Mouse (Mus musculus) spleen, postnatal 36 days (tissue): ENCODE measurements around the gene Haspin.

Experiments
- DNase-seq, 2 experiments: peaks; one replicate each; pipeline ENCODE4 v3.0.0; 2022; ENCODE audit warnings: low spot score in 2 of 2, mixed read lengths in 1 of 2

The Haspin gene

GRCm38 (mm10) chr11:73137591-73138501 lies at the start of gene Haspin:
Gene Haspin, minus strand, starts transcription at chr11:73138294.
- peak; percentile 87 to 90 for DNase-seq

DNA sequence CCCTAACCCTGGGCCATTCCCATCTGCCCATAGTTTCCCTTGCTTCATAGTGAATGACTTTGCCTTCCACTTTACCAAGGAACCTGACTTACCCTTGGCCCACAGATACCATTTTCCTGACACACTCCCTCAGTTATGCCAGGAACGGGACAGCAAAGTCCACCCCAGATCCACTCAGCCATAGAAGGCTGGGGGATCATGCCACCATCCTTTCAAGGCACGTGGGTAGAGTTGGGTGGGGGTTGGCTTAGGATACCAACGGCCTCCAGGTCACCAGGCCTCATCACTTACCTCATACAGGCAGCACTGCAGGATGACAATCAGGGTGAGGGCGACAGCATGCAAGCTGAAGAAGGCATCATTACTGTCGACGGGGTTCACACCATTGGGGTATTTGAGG lies 49.1 kb upstream of the Haspin start:
- no peak for DNase-seq

DNA sequence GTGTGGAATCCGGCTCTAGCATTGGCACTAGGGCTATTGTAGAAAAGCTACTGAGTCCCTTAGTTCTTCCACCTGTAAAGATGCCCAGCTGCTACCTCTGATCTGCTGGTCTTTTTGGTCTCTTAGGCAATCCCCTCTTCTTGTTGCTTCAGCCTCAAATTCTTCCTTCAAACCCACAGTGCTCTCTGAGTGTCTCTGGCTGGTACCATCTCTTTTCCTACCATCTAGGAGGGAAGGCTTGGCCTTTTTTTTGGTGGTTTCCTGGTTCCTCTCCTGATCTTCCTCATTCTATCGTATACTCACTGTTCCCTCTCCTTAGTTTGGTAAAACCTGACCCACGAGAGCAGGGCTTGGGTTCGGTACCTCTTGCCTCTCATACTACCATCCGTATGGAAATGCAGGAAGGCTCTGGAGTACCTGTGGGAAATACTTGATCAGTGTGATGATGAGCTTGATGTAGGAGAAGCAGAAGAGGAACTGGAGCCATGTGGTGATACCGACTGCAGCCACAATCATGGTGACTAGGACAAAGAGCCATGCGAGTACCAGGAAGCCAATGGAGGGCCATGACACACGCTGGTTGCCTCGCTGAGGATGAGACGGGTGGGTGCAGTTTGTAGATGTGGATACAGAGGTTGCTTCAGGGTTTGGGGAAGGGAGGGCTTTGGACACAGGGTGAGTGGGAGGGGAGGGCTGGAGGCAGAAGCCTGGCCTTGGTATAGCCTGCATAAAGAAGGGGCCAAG lies 48.0 kb upstream of the Haspin start:
- no peak for DNase-seq

- no peak for DNase-seq
Measured at GRCm38 (mm10) chr11:73177895-73178294, 39.8 kb upstream of the Haspin start.

DNA sequence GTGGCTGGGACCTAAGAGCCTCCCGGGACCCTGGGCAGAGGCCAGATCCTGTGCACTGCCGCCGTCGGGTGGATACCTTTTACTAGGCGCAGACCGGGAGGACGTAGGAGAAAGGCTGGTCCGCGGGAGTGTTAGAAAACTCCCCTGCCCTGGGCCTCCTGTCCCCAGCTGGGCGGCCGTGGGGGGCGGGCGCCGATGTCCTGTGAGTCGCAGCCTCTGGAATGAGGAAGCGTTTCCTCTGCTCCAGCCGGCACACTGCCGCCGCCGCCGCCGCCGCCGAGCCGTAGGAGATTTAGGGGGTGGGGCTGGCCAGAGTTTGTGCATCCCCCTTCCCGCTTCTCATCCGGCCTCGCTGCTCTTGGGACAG lies 39.4 kb upstream of the Haspin start:
- peak; percentile 30 to 43 for DNase-seq

GRCm38 (mm10) chr11:73176608-73177508 lies 38.8 kb upstream of the Haspin start, which contains the start of the genes Emc6 and Tax1bp3:
Gene Emc6, minus strand, starts transcription at chr11:73177037.
Gene Tax1bp3, plus strand, starts transcription at chr11:73177083.
- peak; percentile 96 to 97 for DNase-seq

- no peak for DNase-seq
Measured at GRCm38 (mm10) chr11:73176186-73176585, 38.1 kb upstream of the Haspin start.

DNA sequence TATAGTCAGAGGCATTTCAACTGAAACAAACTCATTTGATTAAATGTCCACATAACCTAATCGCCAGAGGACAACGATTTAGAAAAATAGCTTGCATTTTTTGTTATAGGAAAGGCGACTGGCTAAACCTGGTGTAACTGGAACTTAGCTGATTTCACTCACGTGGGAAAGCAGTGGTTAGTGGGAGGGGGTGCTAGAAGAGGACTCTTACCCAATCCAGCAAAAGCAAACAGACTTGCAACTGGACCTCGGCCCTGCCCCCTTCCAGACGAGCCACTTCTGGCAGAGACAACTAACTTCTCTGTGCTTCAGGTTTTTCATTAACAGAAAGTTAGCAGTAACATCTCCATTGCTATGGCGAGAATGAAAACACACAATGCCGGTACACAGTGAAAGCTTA lies 37.5 kb upstream of the Haspin start:
- no peak for DNase-seq

DNA sequence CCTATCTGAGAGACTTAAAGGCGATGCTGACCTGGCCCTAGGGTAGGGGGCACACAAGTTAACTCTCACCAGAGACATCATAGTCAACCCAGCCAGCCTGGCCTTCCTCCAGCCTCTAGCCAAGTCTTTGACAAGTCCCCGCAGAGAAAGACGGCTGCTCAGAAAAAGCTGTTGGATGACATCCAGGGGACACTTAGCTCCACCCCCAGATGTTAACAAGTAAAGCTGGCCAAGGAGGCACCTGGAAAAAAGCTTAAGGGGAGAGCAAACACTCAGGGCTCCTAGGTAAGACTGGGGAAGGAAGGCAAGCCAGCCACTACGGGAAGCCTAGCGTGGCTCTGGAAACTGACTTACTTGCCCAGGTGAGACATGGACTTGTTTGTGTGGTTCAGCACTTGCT lies 34.1 kb upstream of the Haspin start:
- no peak for DNase-seq

GRCm38 (mm10) chr11:73169231-73169630 lies 31.1 kb upstream of the Haspin start:
- peak; percentile 33 to 37 for DNase-seq

DNA sequence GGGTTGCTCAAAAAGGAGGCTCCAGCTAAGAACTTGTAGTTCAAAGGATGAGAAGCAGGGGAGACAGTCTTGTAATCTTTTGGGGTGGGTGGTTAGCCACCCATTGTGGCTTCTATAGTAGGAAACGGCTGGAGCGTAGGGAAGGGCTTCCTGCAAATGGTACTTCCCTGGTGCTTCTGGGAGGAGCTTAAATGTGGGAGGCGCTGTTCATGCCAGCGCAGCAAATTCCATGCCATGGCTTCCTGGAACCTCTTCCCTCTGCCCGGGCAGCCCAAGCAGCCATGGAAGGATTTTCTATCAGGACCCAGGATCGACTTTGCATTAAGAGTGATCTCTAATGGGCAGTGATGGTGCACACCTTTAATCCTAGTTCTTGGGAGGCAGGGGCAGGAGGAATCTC lies 30.5 kb upstream of the Haspin start:
- DNase-seq: no peak

- no peak for DNase-seq
Measured at GRCm38 (mm10) chr11:73168071-73168470, 30.0 kb upstream of the Haspin start.

DNA sequence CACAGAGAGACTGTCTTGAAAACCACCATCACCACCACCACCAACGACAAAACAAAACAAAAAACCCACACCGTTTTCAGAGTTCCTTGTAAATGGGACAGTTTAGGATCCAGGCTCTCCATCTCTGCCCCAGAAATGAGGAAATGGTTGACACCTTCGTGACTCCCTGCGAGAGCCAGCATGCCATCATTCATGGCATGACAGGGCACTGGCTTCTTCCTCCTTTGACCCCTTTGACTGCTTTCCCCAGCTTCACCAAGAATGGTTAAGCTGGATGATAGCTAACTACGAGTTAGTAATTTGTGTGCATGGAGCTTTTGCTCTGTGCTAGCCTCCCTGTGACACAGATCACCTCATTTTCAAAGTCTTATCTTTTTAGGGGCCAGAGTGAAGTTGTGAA lies 24.2 kb upstream of the Haspin start:
- DNase-seq: no peak

DNA sequence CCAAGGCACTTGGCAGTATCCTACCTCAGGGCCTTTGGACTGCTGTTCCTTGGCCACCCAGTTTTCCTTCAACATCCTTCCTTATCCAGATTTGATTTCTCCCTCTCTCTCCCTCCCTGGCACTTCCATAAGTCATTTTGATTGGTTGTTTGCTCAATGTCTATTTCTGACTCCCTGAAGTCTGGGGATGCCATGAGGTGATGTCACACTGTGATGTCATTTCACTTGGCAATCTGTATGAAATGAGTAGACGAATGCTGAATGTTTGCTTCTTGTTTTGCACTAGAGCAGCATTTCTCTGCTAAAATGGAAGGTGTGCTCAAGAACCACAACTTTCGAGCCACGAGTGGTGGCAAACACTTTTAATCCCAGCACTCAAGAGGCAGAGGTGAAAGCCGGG lies 23.5 kb upstream of the Haspin start:
- no peak for DNase-seq

DNA sequence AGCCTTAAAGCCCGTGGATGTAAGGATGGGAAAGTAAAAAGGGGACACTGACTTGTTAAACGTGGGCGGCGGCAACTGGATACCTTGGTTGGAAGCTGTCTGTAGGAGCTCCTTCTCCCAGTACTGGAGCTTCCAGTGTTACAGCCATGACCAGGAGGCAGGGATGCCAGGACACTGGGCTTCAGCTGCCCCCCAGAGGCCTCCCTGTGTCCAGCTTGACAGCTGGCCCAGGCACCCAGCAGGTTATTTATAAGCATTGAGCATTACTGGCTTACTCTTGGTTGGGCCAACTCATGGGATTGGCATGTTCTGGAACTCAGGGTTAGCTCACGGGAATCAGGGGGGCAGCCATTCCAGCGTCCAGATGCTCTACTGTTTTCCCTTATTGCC lies 22.7 kb upstream of the Haspin start:
- DNase-seq: no peak

GRCm38 (mm10) chr11:73159957-73160810 lies 22.1 kb upstream of the Haspin start, which contains the start of gene P2rx5:
Gene P2rx5, plus strand, starts transcription at chr11:73160421.
- DNase-seq: peak in 1 of 2 experiments; percentile 6

DNA sequence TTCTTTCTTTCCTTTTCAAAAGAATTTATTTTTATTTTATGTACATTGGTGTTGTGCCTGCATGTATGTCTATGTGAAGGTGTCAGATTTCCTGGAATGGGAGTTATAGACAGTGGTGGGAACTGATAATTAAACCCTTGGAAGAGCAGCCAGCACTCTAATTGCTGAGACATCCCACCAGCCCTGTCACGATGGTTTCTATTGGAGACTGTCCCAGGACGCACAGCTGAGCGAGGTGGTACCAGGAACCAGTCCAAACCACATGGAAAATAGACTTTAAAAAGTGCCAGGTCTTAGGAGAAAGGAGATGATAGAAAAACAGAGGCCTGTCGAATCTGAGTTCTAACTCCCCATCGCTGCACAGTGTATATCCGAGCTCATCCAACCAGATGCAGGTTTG lies 17.0 kb upstream of the Haspin start:
- no peak for DNase-seq

- no peak for DNase-seq
Measured at GRCm38 (mm10) chr11:73148209-73148608, 10.1 kb upstream of the Haspin start.

DNA sequence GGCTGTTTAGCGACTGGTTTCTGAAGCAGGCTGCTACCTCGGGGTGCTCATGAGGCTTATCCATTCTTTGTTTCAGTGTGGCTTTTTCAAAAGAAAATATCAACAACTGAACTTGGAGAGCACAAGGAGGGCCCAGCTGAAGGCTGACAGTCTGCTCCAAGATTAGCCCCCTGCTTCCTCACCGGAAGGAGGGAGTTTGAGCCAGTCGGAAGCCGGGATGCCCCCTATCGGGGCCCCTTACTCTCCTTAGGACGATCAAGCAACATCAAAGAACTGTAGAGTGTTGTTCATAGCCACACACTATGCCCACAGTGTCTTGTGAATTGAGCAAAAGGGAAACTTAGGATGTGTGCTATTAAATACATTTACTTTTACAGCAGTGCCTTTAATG lies 8.9 kb upstream of the Haspin start:
- no peak for DNase-seq

DNA sequence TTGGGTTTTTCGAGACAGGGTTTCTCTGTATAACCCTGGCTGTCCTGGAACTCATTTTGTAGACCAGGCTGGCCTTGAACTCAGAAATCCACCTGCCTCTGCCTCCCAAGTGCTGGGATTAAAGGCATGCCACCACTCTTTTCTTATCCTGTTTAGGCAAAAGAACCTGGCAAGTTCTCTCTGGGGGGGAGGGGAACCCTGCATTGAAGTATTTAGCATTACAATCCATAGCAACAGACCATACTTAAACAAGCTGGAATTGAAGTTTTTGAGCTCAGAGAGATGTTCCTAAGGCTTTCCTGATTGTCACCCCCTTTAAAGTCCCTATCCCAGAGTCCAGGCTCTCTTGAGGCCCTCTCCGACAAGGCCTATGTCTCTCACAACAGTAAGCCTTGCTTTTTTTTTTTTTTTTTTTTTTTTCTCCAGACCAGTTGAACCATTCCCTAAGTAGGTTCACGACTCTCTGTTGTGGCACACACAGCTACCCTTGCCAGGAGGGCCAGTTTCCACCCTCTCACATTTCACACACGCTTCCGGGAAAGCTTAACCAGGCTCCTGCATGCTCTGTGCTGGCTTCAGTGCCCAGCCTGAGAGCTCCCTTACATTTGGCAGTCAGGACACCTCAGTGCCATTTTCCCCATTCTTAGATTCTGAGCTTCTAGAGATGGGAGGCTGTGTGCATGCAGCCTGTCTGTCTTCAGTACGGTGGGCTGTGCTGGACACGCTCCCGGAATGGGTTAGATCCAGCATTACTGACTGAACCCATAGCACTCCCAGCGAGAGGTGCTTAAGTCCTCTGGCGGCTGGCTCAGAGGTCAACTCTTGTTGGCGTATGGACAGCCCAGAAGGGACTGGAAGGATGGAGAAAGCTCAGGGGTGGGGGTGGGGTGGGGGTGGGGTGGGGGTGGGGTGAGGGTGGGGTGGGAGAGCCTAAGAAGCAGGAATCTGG lies 8.2 kb upstream of the Haspin start:
- no peak for DNase-seq
